Mouse (Mus musculus): ENCODE results near the gene Psg16. TPM values are rescaled to one million over a fixed set of nuclear protein-coding genes. Genes with fewer than 3 reads are reported as not detected.

Psg16 gene
- polyA plus RNA-seq, 1 experiment = not detected

- no peaks in the 10 kb centered on the region for H3K27me3 ChIP-seq (ENCODE audit: control insufficient read depth)
- H3K36me3 ChIP-seq (ENCODE audit: control insufficient read depth) = peaks cover 54% of the 10 kb centered on the region
- H3K4me3 ChIP-seq (replicated peaks) = peak overlapping the region; percentile 28
- peaks cover 5% of the 10 kb centered on the region for H3K9me3 ChIP-seq (ENCODE audit: control insufficient read depth, low read length)
- H3K4me1 ChIP-seq (ENCODE audit: control insufficient read depth) = peaks cover 81% of the 10 kb centered on the region
- no peak for TF ChIP-seq TAL1 (IDR thresholded peaks at IDR 0.05; ENCODE audit: low read length)
- TF ChIP-seq GATA1 (IDR thresholded peaks at IDR 0.05; ENCODE audit: low read length) = no peak
Observed at GRCm38 (mm10) chr7:17054325-17054989, 19.4 kb upstream of the Psg16 start.

DNA sequence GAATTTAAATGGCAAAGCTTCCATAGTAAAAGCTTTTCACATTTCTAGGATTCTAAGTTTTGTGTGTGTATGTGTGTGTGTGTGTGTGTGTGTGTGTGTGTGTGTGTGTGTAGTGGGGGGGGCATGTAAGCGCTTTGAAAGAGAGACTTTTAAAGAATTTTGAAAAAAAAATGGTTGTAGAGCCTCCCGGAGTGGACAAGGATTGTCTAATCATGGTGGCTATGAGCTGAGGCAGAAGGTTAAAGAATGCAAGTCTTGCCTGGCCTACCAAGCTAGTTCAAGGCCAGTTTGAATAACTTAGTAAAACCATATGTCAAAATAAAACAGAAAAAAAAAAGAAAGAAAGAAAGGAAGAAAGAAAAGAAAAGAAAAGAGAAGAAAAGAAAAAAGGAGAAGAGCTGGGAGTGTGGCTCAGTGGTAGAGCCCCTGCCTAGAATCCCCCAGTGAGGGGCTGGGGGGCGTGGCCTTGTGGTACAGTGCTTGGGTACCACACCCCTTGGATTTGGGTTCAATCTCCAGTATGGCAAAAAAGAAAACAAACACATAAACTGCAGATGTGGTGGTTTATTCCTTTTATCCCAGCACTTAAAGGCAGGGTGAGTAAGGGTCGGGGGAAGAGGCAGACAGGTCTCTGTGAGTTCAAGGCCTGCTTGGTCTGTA lies 18.4 kb upstream of the Psg16 start:
- Histone ChIP-seq H3K4me3 (replicated peaks) (peak overlapping the region; percentile 87), H3K4me1 (ENCODE audit: control insufficient read depth) (peaks cover 88% of the 10 kb centered on the region)
- TF ChIP-seq GATA1 (IDR thresholded peaks at IDR 0.05; ENCODE audit: low read length) = no peak
- no peak for TF ChIP-seq TAL1 (IDR thresholded peaks at IDR 0.05; ENCODE audit: low read length)

GRCm38 (mm10) chr7:17056081-17056581 lies 17.7 kb upstream of the Psg16 start:
- TF ChIP-seq TAL1 (IDR thresholded peaks at IDR 0.05; ENCODE audit: low read length) = no peak
- TF ChIP-seq GATA1 (IDR thresholded peaks at IDR 0.05; ENCODE audit: low read length) = no peak
- peaks cover 38% of the 10 kb centered on the region for H3K36me3 ChIP-seq (ENCODE audit: control insufficient read depth)
- H3K4me3 ChIP-seq (replicated peaks) = peak overlapping the region; percentile 87
- peaks cover 5% of the 10 kb centered on the region for H3K9me3 ChIP-seq (ENCODE audit: control insufficient read depth, low read length)
- peaks cover 89% of the 10 kb centered on the region for H3K4me1 ChIP-seq (ENCODE audit: control insufficient read depth)
- H3K27me3 ChIP-seq (ENCODE audit: control insufficient read depth) = peaks cover under 1% of the 10 kb centered on the region

More for the DNA sequence above, 18.4 kb upstream of the Psg16 start:
- Histone ChIP-seq H3K36me3 (ENCODE audit: control insufficient read depth) (peaks cover 45% of the 10 kb centered on the region), H3K9me3 (ENCODE audit: control insufficient read depth, low read length) (peaks cover 5% of the 10 kb centered on the region), H3K27me3 (ENCODE audit: control insufficient read depth) (no peaks in the 10 kb centered on the region)

DNA sequence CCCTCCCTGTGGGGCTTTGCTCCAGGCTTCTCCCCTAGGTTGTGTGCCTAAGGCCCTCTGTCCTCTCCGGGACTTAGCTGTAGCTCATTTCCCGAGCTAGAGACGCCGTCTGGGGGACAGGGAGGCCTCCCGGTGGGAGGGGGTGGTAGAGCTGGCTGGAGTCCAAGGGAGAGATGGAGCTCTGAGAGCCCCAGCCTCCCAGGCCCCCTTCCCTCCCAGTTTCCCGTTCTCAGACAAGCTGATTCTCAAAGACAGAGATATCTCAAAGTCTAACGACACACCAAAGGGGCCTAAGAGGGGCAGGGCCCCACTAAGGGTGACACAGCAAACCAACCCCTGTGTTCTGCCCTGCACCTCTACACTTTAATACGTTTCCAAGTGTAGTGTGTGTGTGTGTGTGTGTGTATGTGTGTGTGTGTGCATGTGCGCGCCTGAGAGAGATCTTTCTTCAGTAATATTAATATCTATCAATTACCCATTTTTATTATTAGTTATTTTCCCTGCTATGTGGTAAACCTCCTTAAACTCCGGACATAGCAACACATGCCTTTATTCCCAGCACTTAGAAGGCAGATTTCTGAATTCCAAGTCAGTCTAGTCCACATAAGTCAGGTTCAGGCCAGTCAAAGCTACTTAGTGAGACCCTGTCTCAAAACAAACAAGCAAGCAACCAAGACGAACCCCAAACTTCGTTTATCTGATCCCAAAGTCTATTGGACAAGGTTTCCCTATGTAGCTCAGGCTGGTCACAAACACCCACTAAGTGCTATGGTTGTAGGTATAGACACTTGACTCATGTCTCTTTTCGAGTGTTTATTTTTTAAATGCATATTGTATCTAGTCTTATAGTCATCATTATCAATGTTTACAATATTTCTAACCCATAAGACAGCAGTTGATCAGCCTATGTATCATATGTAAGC lies 17.0 kb upstream of the Psg16 start:
- Histone ChIP-seq H3K4me3 (replicated peaks) (peak overlapping the region; percentile 87), H3K27me3 (ENCODE audit: control insufficient read depth) (peaks cover 8% of the 10 kb centered on the region), H3K4me1 (ENCODE audit: control insufficient read depth) (peaks cover 91% of the 10 kb centered on the region), H3K36me3 (ENCODE audit: control insufficient read depth) (peaks cover 33% of the 10 kb centered on the region), H3K9me3 (ENCODE audit: control insufficient read depth, low read length) (peaks cover 5% of the 10 kb centered on the region)
- TF ChIP-seq TAL1 (IDR thresholded peaks at IDR 0.05; ENCODE audit: low read length) (no peak), GATA1 (IDR thresholded peaks at IDR 0.05; ENCODE audit: low read length) (peak; percentile 87)

- H3K36me3 ChIP-seq (ENCODE audit: control insufficient read depth) = peaks cover 22% of the 10 kb centered on the region
- H3K4me3 ChIP-seq (replicated peaks) = peak overlapping the region; percentile 49
- TF ChIP-seq GATA1 (IDR thresholded peaks at IDR 0.05; ENCODE audit: low read length) = no peak
- no peak for TF ChIP-seq TAL1 (IDR thresholded peaks at IDR 0.05; ENCODE audit: low read length)
- peaks cover 21% of the 10 kb centered on the region for H3K27me3 ChIP-seq (ENCODE audit: control insufficient read depth)
- H3K9me3 ChIP-seq (ENCODE audit: control insufficient read depth, low read length) = peaks cover 5% of the 10 kb centered on the region
- peaks cover 98% of the 10 kb centered on the region for H3K4me1 ChIP-seq (ENCODE audit: control insufficient read depth)
Observed at GRCm38 (mm10) chr7:17058071-17058689, 15.7 kb upstream of the Psg16 start.

DNA sequence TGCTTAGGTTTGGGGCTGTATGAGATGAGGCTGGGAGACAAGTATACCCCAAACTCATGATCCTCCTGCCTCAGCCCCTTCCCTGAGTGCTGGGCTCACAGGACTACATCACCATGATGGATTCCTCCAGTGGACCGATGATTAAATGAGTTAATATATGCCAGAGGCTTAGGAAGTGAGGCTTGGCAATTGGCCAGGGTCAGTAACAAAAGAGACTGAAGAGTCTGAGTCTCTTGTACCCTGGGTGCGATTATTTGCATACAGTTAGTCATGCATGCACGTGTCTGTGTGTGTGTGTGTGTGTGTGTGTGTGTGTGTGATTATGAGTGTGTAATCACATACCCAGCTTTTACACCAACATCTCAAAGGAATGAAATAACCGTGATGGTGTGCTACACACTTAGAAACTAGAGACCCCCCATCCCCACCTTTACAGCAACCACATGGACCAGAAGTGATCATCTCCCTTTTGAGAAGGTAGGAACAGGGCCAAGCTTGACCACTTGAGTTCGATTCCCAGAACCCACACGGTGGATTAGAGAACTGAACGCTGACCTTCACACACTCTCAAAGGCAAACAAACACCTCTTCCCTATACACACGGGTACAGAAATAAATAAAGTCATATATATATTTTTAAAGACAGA lies 14.9 kb upstream of the Psg16 start:
- peaks cover 14% of the 10 kb centered on the region for H3K36me3 ChIP-seq (ENCODE audit: control insufficient read depth)
- peaks cover 91% of the 10 kb centered on the region for H3K4me1 ChIP-seq (ENCODE audit: control insufficient read depth)
- peaks cover 27% of the 10 kb centered on the region for H3K27me3 ChIP-seq (ENCODE audit: control insufficient read depth)
- peak overlapping the region; percentile 49 for H3K4me3 ChIP-seq (replicated peaks)
- peaks cover under 1% of the 10 kb centered on the region for H3K9me3 ChIP-seq (ENCODE audit: control insufficient read depth, low read length)
- no peak for TF ChIP-seq GATA1 (IDR thresholded peaks at IDR 0.05; ENCODE audit: low read length)
- no peak for TF ChIP-seq TAL1 (IDR thresholded peaks at IDR 0.05; ENCODE audit: low read length)

GRCm38 (mm10) chr7:17059463-17059844 lies 14.4 kb upstream of the Psg16 start:
- TF ChIP-seq GATA1 (IDR thresholded peaks at IDR 0.05; ENCODE audit: low read length) (no peak), TAL1 (IDR thresholded peaks at IDR 0.05; ENCODE audit: low read length) (no peak)
- H3K9me3 ChIP-seq (ENCODE audit: control insufficient read depth, low read length) = no peaks in the 10 kb centered on the region
- H3K36me3 ChIP-seq (ENCODE audit: control insufficient read depth) = peaks cover 9% of the 10 kb centered on the region
- H3K27me3 ChIP-seq (ENCODE audit: control insufficient read depth) = peaks cover 27% of the 10 kb centered on the region
- peaks cover 86% of the 10 kb centered on the region for H3K4me1 ChIP-seq (ENCODE audit: control insufficient read depth)
- no peak overlapping the region for H3K4me3 ChIP-seq (replicated peaks)
